In genomic region chr1:44750731-44751730, GRCm38 (mm10) we compare ENCODE assay signal across 13 mouse cellular contexts.
DNase-seq lines count a peak whose midpoint lies in the region; ATAC-seq and TF ChIP-seq lines count a peak whose summit lies in the region.
"Had no signal": no experiment of that assay in that cellular context is flagged by ENCODE, and none has a peak within 500 bp of the region (broad histone marks: within the 10 kb centered on the region; RNA-seq: fewer than 3 reads in every experiment).

No protein-coding gene starts in this region.

- no peak overlapping the region for H3K4me2 ChIP-seq in intestine, embryonic 15.5 days (replicated peaks)
- no peak overlapping the region for H3K4me2 ChIP-seq in intestine, postnatal 0 days (replicated peaks; ENCODE audit: low read depth)
- H3K4me2 ChIP-seq in forebrain, postnatal 0 days (ENCODE audit: low read depth), result no peak overlapping the region
- H3K4me2 ChIP-seq: midbrain, embryonic 11.5 days had no signal

- 60% methylated on average over 5 of the region's 5 CpGs for WGBS in intestine, embryonic 15.5 days
- 74% methylated on average over 5 of the region's 5 CpGs for WGBS in intestine, postnatal 0 days
- WGBS in embryonic facial prominence, embryonic 10.5 days, result 38% methylated on average over 5 of the region's 5 CpGs
- WGBS in forebrain, postnatal 0 days, result 87% methylated on average over 5 of the region's 5 CpGs

- H3K4me3 ChIP-seq in intestine, embryonic 15.5 days (replicated peaks), result no peak overlapping the region
- no peak overlapping the region for H3K4me3 ChIP-seq in intestine, postnatal 0 days (ENCODE audit: low read depth, low read length)
- H3K4me3 ChIP-seq in embryonic facial prominence, embryonic 10.5 days, result no peak overlapping the region
- H3K4me3 ChIP-seq in forebrain, postnatal 0 days (ENCODE audit: low read depth, low read length), result no peak overlapping the region
- no peak overlapping the region for H3K4me3 ChIP-seq in left cerebral cortex, adult 2 months
- H3K4me3 ChIP-seq: erythroblast, embryonic 14.5 days had no signal

- H3K27ac ChIP-seq in intestine, embryonic 15.5 days, result peak overlapping the region; percentile 48; the same call in 1 of the 2 replicates
- no peak overlapping the region for H3K27ac ChIP-seq in intestine, postnatal 0 days (ENCODE audit: low read depth, low read length)
- peak overlapping the region; percentile 49 for H3K27ac ChIP-seq in embryonic facial prominence, embryonic 10.5 days (replicated peaks)
- H3K27ac ChIP-seq in forebrain, postnatal 0 days (ENCODE audit: low read depth, low read length), result no peak overlapping the region
- H3K27ac ChIP-seq in left cerebral cortex, adult 2 months, result no peak overlapping the region

- peak; percentile 37 for DNase-seq in adrenal gland, postnatal 10 days
- peak; percentile 36 for DNase-seq in embryonic facial prominence, embryonic 10.5 days (ENCODE audit: low spot score)
- peak; percentile 11 for DNase-seq in lung, postnatal 10 days
- DNase-seq in forebrain, postnatal 0 days, result no peak
- DNase-seq in left cerebral cortex, adult 2 months (ENCODE audit: extremely low spot score in 1 of 2, low spot score in 2 of 2), result no peak
- no peak for DNase-seq in right cerebral cortex, postnatal 14 days
- DNase-seq: cerebellum, adult 11-12 months; heart, adult 11 months had no signal

- ATAC-seq in intestine, embryonic 15.5 days, result no peak
- no peak for ATAC-seq in intestine, postnatal 0 days
- no peak for ATAC-seq in forebrain, postnatal 0 days

- H3K9me3 ChIP-seq in intestine, embryonic 15.5 days, result no peaks in the 10 kb centered on the region
- H3K9me3 ChIP-seq in intestine, postnatal 0 days (ENCODE audit: control insufficient read depth), result no peaks in the 10 kb centered on the region
- H3K9me3 ChIP-seq in embryonic facial prominence, embryonic 10.5 days, result no peaks in the 10 kb centered on the region
- H3K9me3 ChIP-seq in forebrain, postnatal 0 days (ENCODE audit: low read length), result no peaks in the 10 kb centered on the region

- no peaks in the 10 kb centered on the region for H3K4me1 ChIP-seq in intestine, embryonic 15.5 days (replicated peaks)
- H3K4me1 ChIP-seq in intestine, postnatal 0 days (replicated peaks; ENCODE audit: control insufficient read depth, insufficient read depth, low read length), result no peaks in the 10 kb centered on the region
- peaks cover 11% of the 10 kb centered on the region; the same call in 1 of the 2 replicates for H3K4me1 ChIP-seq in embryonic facial prominence, embryonic 10.5 days
- no peaks in the 10 kb centered on the region for H3K4me1 ChIP-seq in forebrain, postnatal 0 days (ENCODE audit: insufficient read depth)

- H3K27me3 ChIP-seq in intestine, embryonic 15.5 days (replicated peaks), result no peaks in the 10 kb centered on the region
- H3K27me3 ChIP-seq in intestine, postnatal 0 days (replicated peaks; ENCODE audit: control insufficient read depth, insufficient read depth, low read length), result no peaks in the 10 kb centered on the region
- no peaks in the 10 kb centered on the region for H3K27me3 ChIP-seq in embryonic facial prominence, embryonic 10.5 days (replicated peaks; ENCODE audit: low read depth, poor library complexity, severe bottlenecking)
- H3K27me3 ChIP-seq in forebrain, postnatal 0 days (ENCODE audit: insufficient read depth, low read length), result no peaks in the 10 kb centered on the region
- H3K27me3 ChIP-seq: CH12.LX had no signal

- H3K9ac ChIP-seq in intestine, embryonic 15.5 days, result no peak overlapping the region
- H3K9ac ChIP-seq in intestine, postnatal 0 days (ENCODE audit: low read depth, low read length), result no peak overlapping the region
- H3K9ac ChIP-seq in forebrain, postnatal 0 days, result no peak overlapping the region

- no peaks in the 10 kb centered on the region for H3K36me3 ChIP-seq in intestine, embryonic 15.5 days
- H3K36me3 ChIP-seq in intestine, postnatal 0 days (ENCODE audit: control insufficient read depth, insufficient read depth), result no peaks in the 10 kb centered on the region
- H3K36me3 ChIP-seq in embryonic facial prominence, embryonic 10.5 days (replicated peaks), result 0 out of 2 replicates have a peak, but pooled peaks cover 4% of the 10 kb centered on the region
- no peaks in the 10 kb centered on the region for H3K36me3 ChIP-seq in forebrain, postnatal 0 days (ENCODE audit: insufficient read depth)

- intact Hi-C loops in left cerebral cortex, adult 2 months (cut with DNase I), result no loop called here

- TF ChIP-seq CTCF in intestine, postnatal 0 days (IDR thresholded peaks at IDR 0.05; ENCODE audit: low read depth), result no peak
- no peak for TF ChIP-seq CTCF in forebrain, postnatal 0 days (IDR thresholded peaks at IDR 0.05; ENCODE audit: low read depth)
- no peak for TF ChIP-seq CTCF in left cerebral cortex, adult 2 months (IDR thresholded peaks at IDR 0.05)

Comparison
In these comparisons a context has a peak if more than half of its experiments do, and no peak if none do; other contexts are left out.
1. H3K27ac ChIP-seq: peak in intestine, embryonic 15.5 days (single experiment) and embryonic facial prominence, embryonic 10.5 days (single experiment); none in intestine, postnatal 0 days (single experiment), forebrain, postnatal 0 days (single experiment) and left cerebral cortex, adult 2 months (single experiment).
2. DNase-seq: peak in adrenal gland, postnatal 10 days (single experiment), embryonic facial prominence, embryonic 10.5 days (single experiment) and lung, postnatal 10 days (single experiment); none in forebrain, postnatal 0 days (single experiment), left cerebral cortex, adult 2 months (0 of 2) and right cerebral cortex, postnatal 14 days (single experiment).